In genomic region chr7:96749753-96750152, GRCm38 (mm10) we compare ENCODE assay signal across 11 mouse cellular contexts.
DNase-seq lines count a peak whose midpoint lies in the region; ATAC-seq lines count a peak whose summit lies in the region.
"Had no signal": no experiment of that assay in that cellular context is flagged by ENCODE, and none has a peak within 500 bp of the region (broad histone marks: within the 10 kb centered on the region; RNA-seq: fewer than 3 reads in every experiment).

No protein-coding gene starts in this region.

- H3K4me2 ChIP-seq in lung, embryonic 15.5 days: no peak overlapping the region
- H3K4me2 ChIP-seq: heart, embryonic 15.5 days; midbrain, embryonic 15.5 days had no signal

- no peak overlapping the region for H3K27ac ChIP-seq in lung, embryonic 15.5 days
- H3K27ac ChIP-seq: heart, embryonic 15.5 days; midbrain, embryonic 15.5 days had no signal

- H3K36me3 ChIP-seq in lung, embryonic 15.5 days: no peaks in the 10 kb centered on the region
- H3K36me3 ChIP-seq: heart, embryonic 15.5 days; midbrain, embryonic 15.5 days had no signal

- intact Hi-C loops in heart, postnatal 25 days (cut with DNase I): no loop called here
- intact Hi-C loops in gastrocnemius, postnatal 36 days (cut with DNase I): no loop called here

- H3K4me3 ChIP-seq in lung, embryonic 15.5 days: no peak overlapping the region
- H3K4me3 ChIP-seq: heart, embryonic 15.5 days; midbrain, embryonic 15.5 days had no signal

- WGBS in lung, embryonic 15.5 days: 41% methylated on average over 8 of the region's 8 CpGs

- peaks cover 27% of the 10 kb centered on the region for H3K4me1 ChIP-seq in lung, embryonic 15.5 days
- H3K4me1 ChIP-seq: heart, embryonic 15.5 days had no signal

- H3K9me3 ChIP-seq in lung, embryonic 15.5 days: no peaks in the 10 kb centered on the region
- H3K9me3 ChIP-seq: heart, embryonic 15.5 days; midbrain, embryonic 15.5 days had no signal

- H3K27me3 ChIP-seq in lung, embryonic 15.5 days: no peaks in the 10 kb centered on the region
- H3K27me3 ChIP-seq: midbrain, embryonic 15.5 days had no signal

- peak; percentile 36; the same call in 1 of the 2 replicates for ATAC-seq in lung, embryonic 15.5 days (ENCODE audit: borderline replicate concordance, extremely low read depth, low FRiP score, low TSS enrichment)
- ATAC-seq: intestine, postnatal 0 days; midbrain, embryonic 15.5 days had no signal

- DNase-seq in heart, adult 18-20 months: peak; percentile 25 to 26
- no peak for DNase-seq in heart, postnatal 25 days (ENCODE audit: low spot score)
- DNase-seq in lung, adult 18-20 months: no peak
- peak; percentile 59 for DNase-seq in embryo, embryonic 9.5 days (ENCODE audit: extremely low spot score)
- peak; percentile 17 for DNase-seq in lung, postnatal 36 days
- DNase-seq in gastrocnemius, postnatal 36 days: no peak
- no peak for DNase-seq in urinary bladder, postnatal 25 days (ENCODE audit: low spot score)

- H3K9ac ChIP-seq in lung, embryonic 15.5 days: no peak overlapping the region
- H3K9ac ChIP-seq: heart, embryonic 15.5 days; midbrain, embryonic 15.5 days had no signal

Comparison
In these comparisons a context has a peak if more than half of its experiments do, and no peak if none do; other contexts are left out.
1. DNase-seq: peak in heart, adult 18-20 months (2 of 2), embryo, embryonic 9.5 days (single experiment) and lung, postnatal 36 days (single experiment); none in heart, postnatal 25 days (single experiment), lung, adult 18-20 months (0 of 2), gastrocnemius, postnatal 36 days (0 of 2) and urinary bladder, postnatal 25 days (single experiment).